In genomic region chr8:76067721-76068120, GRCm38 (mm10) we compare ENCODE assay signal across 8 mouse cellular contexts.
DNase-seq lines count a peak whose midpoint lies in the region; ATAC-seq lines count a peak whose summit lies in the region.

No protein-coding gene starts in this region.

- H3K27ac ChIP-seq in forebrain, embryonic 13.5 days: no peak overlapping the region
- no peak overlapping the region for H3K27ac ChIP-seq in forebrain, embryonic 16.5 days (ENCODE audit: low read length)
- no peak overlapping the region for H3K27ac ChIP-seq in limb, embryonic 11.5 days (replicated peaks; ENCODE audit: low read depth, low read length)
- no peak overlapping the region for H3K27ac ChIP-seq in limb, embryonic 10.5 days

- peaks cover 49% of the 10 kb centered on the region for H3K27me3 ChIP-seq in forebrain, embryonic 13.5 days
- peaks cover 11% of the 10 kb centered on the region for H3K27me3 ChIP-seq in forebrain, embryonic 16.5 days (replicated peaks; ENCODE audit: control insufficient read depth, insufficient read depth, low read length)
- H3K27me3 ChIP-seq in limb, embryonic 11.5 days (ENCODE audit: control insufficient read depth, insufficient read depth, low read length): no peaks in the 10 kb centered on the region
- H3K27me3 ChIP-seq in limb, embryonic 10.5 days (ENCODE audit: low read depth, poor library complexity, severe bottlenecking): no peaks in the 10 kb centered on the region

- WGBS in forebrain, embryonic 13.5 days: 14% methylated on average over 2 of the region's 2 CpGs
- 9% methylated on average over 2 of the region's 2 CpGs for WGBS in forebrain, embryonic 16.5 days
- 12% methylated on average over 2 of the region's 2 CpGs for WGBS in limb, embryonic 11.5 days
- 8% methylated on average over 2 of the region's 2 CpGs for WGBS in limb, embryonic 10.5 days

- no peaks in the 10 kb centered on the region for H3K9me3 ChIP-seq in forebrain, embryonic 13.5 days (replicated peaks)
- H3K9me3 ChIP-seq in forebrain, embryonic 16.5 days (ENCODE audit: control insufficient read depth, low read length): no peaks in the 10 kb centered on the region
- no peaks in the 10 kb centered on the region for H3K9me3 ChIP-seq in limb, embryonic 11.5 days (ENCODE audit: control insufficient read depth, low read length)
- H3K9me3 ChIP-seq in limb, embryonic 10.5 days (replicated peaks): no peaks in the 10 kb centered on the region

- no peak overlapping the region for H3K9ac ChIP-seq in forebrain, embryonic 13.5 days
- no peak overlapping the region for H3K9ac ChIP-seq in forebrain, embryonic 16.5 days (replicated peaks; ENCODE audit: low read depth, low read length)
- no peak overlapping the region for H3K9ac ChIP-seq in limb, embryonic 11.5 days (ENCODE audit: low read length)

- H3K4me1 ChIP-seq in forebrain, embryonic 13.5 days: no peaks in the 10 kb centered on the region
- H3K4me1 ChIP-seq in forebrain, embryonic 16.5 days (replicated peaks; ENCODE audit: control insufficient read depth, insufficient read depth, low read length): no peaks in the 10 kb centered on the region
- H3K4me1 ChIP-seq in limb, embryonic 11.5 days (ENCODE audit: control insufficient read depth, insufficient read depth, low read length): no peaks in the 10 kb centered on the region
- no peaks in the 10 kb centered on the region for H3K4me1 ChIP-seq in limb, embryonic 10.5 days

- no peak overlapping the region for H3K4me3 ChIP-seq in forebrain, embryonic 13.5 days
- no peak overlapping the region for H3K4me3 ChIP-seq in forebrain, embryonic 16.5 days (replicated peaks; ENCODE audit: low read length)
- no peak overlapping the region for H3K4me3 ChIP-seq in limb, embryonic 11.5 days (ENCODE audit: low read depth, low read length)
- no peak overlapping the region for H3K4me3 ChIP-seq in limb, embryonic 10.5 days

- DNase-seq in limb, embryonic 11.5 days (ENCODE audit: low spot score): peak; percentile 26
- no peak for DNase-seq in limb, embryonic 10.5 days (ENCODE audit: low spot score)
- peak; percentile 45 for DNase-seq in R1 (ENCODE audit: low read depth, low spot score)
- peak; percentile 5 for DNase-seq in left cerebral cortex, postnatal 4 days
- no peak for DNase-seq in yolk sac, embryonic 10.5 days (ENCODE audit: low spot score)
- no peak for DNase-seq in spleen, postnatal 36 days (ENCODE audit: low spot score in 2 of 2)

- H3K4me2 ChIP-seq in forebrain, embryonic 13.5 days: no peak overlapping the region
- no peak overlapping the region for H3K4me2 ChIP-seq in forebrain, embryonic 16.5 days (ENCODE audit: low read length)
- H3K4me2 ChIP-seq in limb, embryonic 11.5 days (ENCODE audit: low read depth, severe bottlenecking): no peak overlapping the region

- H3K36me3 ChIP-seq in forebrain, embryonic 13.5 days (ENCODE audit: poor library complexity, severe bottlenecking): no peaks in the 10 kb centered on the region
- no peaks in the 10 kb centered on the region for H3K36me3 ChIP-seq in forebrain, embryonic 16.5 days (ENCODE audit: control insufficient read depth, insufficient read depth)
- no peaks in the 10 kb centered on the region for H3K36me3 ChIP-seq in limb, embryonic 11.5 days (ENCODE audit: control insufficient read depth, insufficient read depth, low read length)
- no peaks in the 10 kb centered on the region for H3K36me3 ChIP-seq in limb, embryonic 10.5 days

- peak; percentile 38; the same call in 1 of the 2 replicates for ATAC-seq in forebrain, embryonic 13.5 days
- no peak for ATAC-seq in forebrain, embryonic 16.5 days
- no peak for ATAC-seq in limb, embryonic 11.5 days (ENCODE audit: insufficient number of reproducible peaks, low FRiP score, low TSS enrichment, low read depth)

- intact Hi-C loops in left cerebral cortex, postnatal 4 days (cut with DNase I): loop anchor here (10.0 kb wide), 2 partner anchors 267 to 1247 kb away; no protein-coding TSS in a partner anchor

Comparison
In these comparisons a context has a peak if more than half of its experiments do, and no peak if none do; other contexts are left out.
1. DNase-seq: peak in limb, embryonic 11.5 days (single experiment), R1 (single experiment) and left cerebral cortex, postnatal 4 days (single experiment); none in limb, embryonic 10.5 days (single experiment), yolk sac, embryonic 10.5 days (single experiment) and spleen, postnatal 36 days (0 of 2).